Mouse (Mus musculus) heart, embryonic 11.5 days (tissue): Measurements from ENCODE around the gene Trip4. TPM values are rescaled to one million over a fixed set of nuclear protein-coding genes. Genes with fewer than 3 reads are reported as not detected.

Experiments used
- ATAC-seq: fragments of 200-750 bp; cut with Nextera tagmentation; replicated peaks from 2 replicates; pipeline ENCODE4 v1.8.0; 2017; ENCODE audit warnings: moderate library complexity; ENCODE audit not compliant: insufficient number of reproducible peaks, low FRiP score, low TSS enrichment
- H3K27ac ChIP-seq: fragments of 300-500 bp; sonication (generic); 2 replicates; pipeline ENCODE4 v1.5.1; 2014; ENCODE audit warnings: mild to moderate bottlenecking, low read depth, low read length
- H3K27me3 ChIP-seq: fragments of 300-500 bp; sonication (generic); 2 replicates; pipeline ENCODE4 v1.6.1; 2014; ENCODE audit warnings: mild to moderate bottlenecking, low read length, mixed read lengths; ENCODE audit not compliant: control insufficient read depth, insufficient read depth
- H3K36me3 ChIP-seq: fragments of 300-500 bp; sonication (generic); 2 replicates; pipeline ENCODE4 v1.6.1; 2014; ENCODE audit warnings: mild to moderate bottlenecking, low read length, moderate library complexity, mixed read lengths; ENCODE audit not compliant: control insufficient read depth, insufficient read depth
- H3K4me1 ChIP-seq: fragments of 300-500 bp; sonication (generic); 2 replicates; pipeline ENCODE4 v1.6.1; 2014; ENCODE audit warnings: low read length; ENCODE audit not compliant: control insufficient read depth, insufficient read depth
- H3K4me2 ChIP-seq: fragments of 300-500 bp; sonication (generic); 2 replicates; pipeline ENCODE4 v1.6.1; 2014; ENCODE audit warnings: mild to moderate bottlenecking, moderate library complexity
- H3K4me3 ChIP-seq: fragments of 300-500 bp; sonication (generic); 2 replicates; pipeline ENCODE4 v1.5.1; 2014; ENCODE audit warnings: low read depth, low read length
- H3K9ac ChIP-seq: fragments of 300-500 bp; sonication (generic); 2 replicates; pipeline ENCODE4 v1.6.1; 2014; ENCODE audit warnings: mild to moderate bottlenecking, low read depth, low read length, moderate library complexity
- H3K9me3 ChIP-seq: fragments of 300-500 bp; sonication (generic); replicated peaks from 2 replicates; pipeline ENCODE4 v1.6.1; 2016; ENCODE audit warnings: low read length; ENCODE audit not compliant: control insufficient read depth
- WGBS: fragments of 180-500 bp; shearing (Covaris S2); extraction: QIAGEN DNeasy Blood & Tissue Kit; methylation state at CpG from one replicate; pipeline ENCODE4 v1.1.7; 2014; ENCODE audit not compliant: insufficient replicate concordance; 5-methylcytosine and 5-hydroxymethylcytosine counted together
- polyA plus RNA-seq: library from polyadenylated mRNA; unstranded; fragments of >200 nt; fragmentation: Nextera tagmentation; extraction: Ambion mirVana; gene quantifications from 2 replicates; pipeline ENCODE4 v1.2.1, GENCODE M21; 2014

Trip4 gene
- polyA plus RNA-seq, 1 experiment from 2014 or later = 29.6 TPM

DNA sequence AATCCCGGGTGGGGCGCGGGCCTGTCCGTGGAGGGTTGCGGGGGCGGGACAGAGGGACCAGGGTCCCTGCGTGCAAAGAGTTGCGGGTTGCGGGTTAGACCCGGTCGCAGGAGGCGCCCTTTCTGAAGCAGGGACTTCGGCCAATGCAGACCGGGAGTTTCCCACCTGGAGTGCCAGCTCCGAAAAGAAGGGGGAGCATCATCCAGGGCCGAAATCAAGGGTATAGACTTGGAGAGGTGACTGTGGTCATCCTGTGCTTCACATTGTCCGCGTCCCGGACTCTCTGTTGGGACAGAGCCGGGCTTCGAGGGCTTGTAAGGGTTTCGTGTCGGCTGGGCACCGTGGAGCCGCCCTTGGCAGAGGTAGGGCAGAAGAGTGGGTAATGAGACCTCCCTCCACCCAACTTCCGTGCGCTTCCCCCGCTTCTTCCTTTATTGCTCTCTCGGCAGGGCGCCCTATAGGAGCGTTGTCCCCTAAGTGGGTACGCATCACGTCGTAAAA is 757 bp upstream of the Trip4 start:
- peak overlapping the region; percentile 88 for H3K9ac ChIP-seq
- H3K36me3 ChIP-seq = peaks cover 3% of the 10 kb centered on the region; the same call in 1 of the 2 replicates
- peak overlapping the region; percentile 86 for H3K4me3 ChIP-seq
- peak overlapping the region; percentile 84 for H3K27ac ChIP-seq
- ATAC-seq = peak; percentile 20
- H3K4me1 ChIP-seq = 0 out of 2 replicates have a peak, but pooled peaks cover 5% of the 10 kb centered on the region
- WGBS = under 1% methylated on average over 34 of the region's 34 CpGs
- H3K27me3 ChIP-seq = no peaks in the 10 kb centered on the region
- peak overlapping the region; percentile 73 for H3K4me2 ChIP-seq
- H3K9me3 ChIP-seq = no peaks in the 10 kb centered on the region

DNA sequence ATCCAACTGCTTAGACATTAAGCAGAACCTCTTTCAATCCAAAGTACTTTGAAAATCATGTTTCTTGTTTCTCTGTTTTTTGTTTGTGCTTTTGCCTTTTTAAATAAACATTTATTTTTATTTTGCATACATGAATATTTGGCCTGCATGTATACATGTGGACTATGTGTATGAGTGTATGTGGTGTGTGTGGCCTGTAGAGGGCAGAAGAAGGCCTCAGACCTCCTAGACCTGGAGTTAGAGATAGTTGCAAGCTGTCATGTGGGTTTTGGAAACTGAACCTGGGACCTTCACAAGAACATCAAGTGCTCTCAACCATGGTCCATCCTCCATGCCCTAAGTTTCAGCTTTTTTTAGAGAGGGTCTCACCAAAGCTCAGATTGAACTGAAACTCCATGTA is 5.2 kb downstream of the Trip4 start:
- Histone ChIP-seq H3K4me3 (no peak overlapping the region), H3K4me2 (no peak overlapping the region), H3K9me3 (no peaks in the 10 kb centered on the region), H3K36me3 (peaks cover 11% of the 10 kb centered on the region), H3K27ac (no peak overlapping the region), H3K9ac (no peak overlapping the region), H3K27me3 (no peaks in the 10 kb centered on the region), H3K4me1 (no peaks in the 10 kb centered on the region)
- no peak for ATAC-seq

DNA sequence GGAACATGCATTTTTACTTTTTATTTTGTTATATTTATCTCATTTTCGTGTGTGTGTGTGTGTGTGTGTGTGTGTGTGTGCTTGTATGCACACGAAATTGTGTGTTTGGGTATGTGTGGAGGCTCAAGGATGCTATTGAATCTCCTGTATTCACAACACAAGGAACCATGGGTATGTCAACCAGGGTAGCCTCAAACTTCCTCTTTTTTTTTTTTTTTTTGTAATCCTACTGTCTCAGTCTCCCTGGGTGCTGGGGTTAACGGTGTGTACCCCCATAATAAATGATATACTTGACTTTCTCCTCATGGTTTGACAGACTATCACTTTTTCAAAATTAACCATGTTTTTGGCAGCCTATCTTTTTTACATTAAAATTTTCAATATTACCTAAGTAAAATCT is 5.7 kb downstream of the Trip4 start:
- H3K27me3 ChIP-seq = no peaks in the 10 kb centered on the region
- no peak for ATAC-seq
- peaks cover 11% of the 10 kb centered on the region for H3K36me3 ChIP-seq

DNA sequence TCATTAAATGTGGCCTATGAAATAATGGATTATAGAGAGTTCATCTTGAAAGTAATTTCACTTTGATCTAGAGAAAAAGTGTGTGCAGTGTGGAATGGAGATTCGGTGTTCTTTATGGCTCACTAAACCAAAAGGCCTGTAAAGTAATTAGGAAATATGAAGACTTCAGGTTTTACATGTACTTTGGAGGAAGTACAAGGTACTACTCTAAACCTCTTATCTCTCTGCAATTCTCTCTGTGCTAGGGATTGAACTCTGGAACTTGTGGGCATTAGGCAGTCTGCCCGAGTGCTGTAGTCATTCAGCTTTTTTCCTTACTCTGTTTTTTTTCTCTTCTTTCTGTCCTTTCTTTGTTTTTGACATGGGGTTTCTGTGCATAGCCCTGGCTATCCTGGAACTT is 11.6 kb downstream of the Trip4 start:
- Histone ChIP-seq H3K4me2 (no peak overlapping the region), H3K9me3 (no peaks in the 10 kb centered on the region), H3K36me3 (peaks cover 16% of the 10 kb centered on the region), H3K4me3 (no peak overlapping the region), H3K4me1 (no peaks in the 10 kb centered on the region; the same call in 1 of the 2 replicates), H3K27me3 (no peaks in the 10 kb centered on the region), H3K9ac (no peak overlapping the region), H3K27ac (no peak overlapping the region)
- 88% methylated on average over 2 of the region's 2 CpGs for WGBS
- no peak for ATAC-seq

More for the DNA sequence above, 5.7 kb downstream of the Trip4 start:
- no peak overlapping the region for H3K27ac ChIP-seq
- H3K4me2 ChIP-seq = no peak overlapping the region
- H3K4me3 ChIP-seq = no peak overlapping the region
- WGBS = 94% methylated on average over 3 of the region's 3 CpGs
- no peaks in the 10 kb centered on the region for H3K4me1 ChIP-seq
- H3K9me3 ChIP-seq = no peaks in the 10 kb centered on the region
- H3K9ac ChIP-seq = no peak overlapping the region

DNA sequence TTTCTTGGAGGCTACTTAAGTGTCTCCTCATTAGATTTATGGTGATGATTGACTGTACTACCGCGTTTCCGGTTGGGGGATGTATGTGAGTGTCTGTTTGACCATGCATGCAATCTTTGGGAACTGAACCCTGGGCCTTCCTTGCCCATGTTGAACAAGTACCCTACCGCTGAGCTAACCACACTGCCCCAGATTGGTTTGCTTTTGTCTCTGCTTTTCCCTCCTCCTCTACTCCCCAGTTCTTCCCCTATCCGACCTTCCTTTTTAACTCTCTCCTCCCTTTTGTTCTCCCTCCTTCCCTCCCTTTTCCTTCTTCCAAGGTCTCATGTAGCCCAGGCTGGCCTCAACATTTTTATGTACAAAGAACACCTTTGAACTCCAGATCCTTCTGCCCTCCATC is 17.5 kb downstream of the Trip4 start:
- no peaks in the 10 kb centered on the region for H3K27me3 ChIP-seq
- peak overlapping the region; percentile 89 for H3K9ac ChIP-seq
- ATAC-seq = no peak
- peak overlapping the region; percentile 77 for H3K4me3 ChIP-seq
- H3K4me1 ChIP-seq = peaks cover 10% of the 10 kb centered on the region
- H3K9me3 ChIP-seq = no peaks in the 10 kb centered on the region
- H3K4me2 ChIP-seq = peak overlapping the region; percentile 89
- 10% methylated on average over 5 of the region's 5 CpGs for WGBS
- no peak overlapping the region for H3K27ac ChIP-seq
- peaks cover 13% of the 10 kb centered on the region; the same call in 1 of the 2 replicates for H3K36me3 ChIP-seq

DNA sequence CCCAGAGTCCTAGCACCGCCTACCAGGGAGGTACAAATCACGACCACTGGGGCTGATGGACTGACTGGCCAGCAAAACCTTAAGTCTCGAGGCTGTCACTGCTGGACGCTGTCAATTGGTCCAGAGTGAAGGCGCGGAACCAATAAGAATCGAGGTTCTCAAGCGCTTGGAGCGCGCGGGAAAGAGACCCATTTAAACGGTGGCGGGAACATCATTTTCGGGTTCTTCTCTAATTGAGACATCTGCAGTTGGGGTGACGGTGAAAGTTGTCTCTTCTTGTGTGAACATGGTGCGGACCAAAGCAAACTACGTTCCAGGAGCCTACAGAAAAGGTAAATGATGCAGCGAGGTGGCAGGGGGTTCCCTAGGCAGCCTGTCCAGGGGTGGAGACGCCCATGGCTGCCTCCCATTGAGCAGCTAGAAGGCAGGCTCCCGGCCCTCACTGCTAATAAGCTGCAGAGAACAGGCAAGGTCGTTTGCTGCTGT is 18.4 kb downstream of the Trip4 start, which contains the start of gene Pclaf:
Gene Pclaf (plus strand): TSS at position 95 of the 486 bp plus-strand sequence.
- WGBS = under 1% methylated on average over 21 of the region's 21 CpGs
- H3K36me3 ChIP-seq = peaks cover 12% of the 10 kb centered on the region; the same call in 1 of the 2 replicates
- 0 out of 2 replicates have a peak within 1 kb of the TSS, but pooled peaks have one; percentile 50 for H3K27ac ChIP-seq

DNA sequence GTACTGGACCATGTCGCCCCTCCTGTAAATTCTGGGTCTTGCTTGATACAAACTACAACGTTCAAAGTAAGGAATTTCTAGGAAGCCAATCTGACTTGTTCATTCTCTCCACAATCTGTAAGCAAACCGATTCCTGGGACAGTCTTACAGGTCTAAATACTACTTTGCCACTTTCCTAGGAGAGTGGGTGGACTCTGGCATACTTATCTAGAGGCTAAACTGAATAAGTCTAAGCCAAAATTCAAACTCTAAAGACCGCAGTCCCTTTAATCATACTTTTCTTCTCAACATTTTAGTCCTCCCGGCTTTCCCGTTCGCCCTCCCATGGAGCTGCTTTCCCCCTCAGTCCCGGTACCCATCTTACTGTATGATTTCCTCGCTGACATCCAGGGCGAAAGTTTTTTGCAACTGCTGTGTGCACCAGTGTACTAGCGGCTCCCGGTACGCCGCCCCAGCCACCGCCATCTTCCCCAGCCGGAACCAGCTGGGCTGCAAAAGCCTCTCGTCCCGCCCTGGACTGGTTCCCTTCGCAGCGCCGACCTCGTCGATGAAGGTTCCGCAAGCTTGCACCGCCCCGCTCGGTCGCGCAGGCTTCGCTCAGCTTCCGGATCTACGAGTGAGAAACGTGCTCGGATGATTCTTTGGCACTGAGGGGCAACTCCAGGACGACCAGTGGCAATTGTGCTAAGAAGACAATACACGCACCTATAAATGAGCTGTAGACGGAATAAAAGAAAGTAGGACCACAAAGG is 23.9 kb downstream of the Trip4 start:
- Histone ChIP-seq H3K27ac (peak overlapping the region; percentile 74), H3K4me2 (peak overlapping the region; percentile 70), H3K27me3 (no peaks in the 10 kb centered on the region), H3K9ac (peak overlapping the region; percentile 86), H3K4me1 (peaks cover 3% of the 10 kb centered on the region; the same call in 1 of the 2 replicates), H3K4me3 (peak overlapping the region; percentile 71), H3K9me3 (no peaks in the 10 kb centered on the region), H3K36me3 (peaks cover 2% of the 10 kb centered on the region; the same call in 1 of the 2 replicates)
- under 1% methylated on average over 37 of the region's 37 CpGs for WGBS
- ATAC-seq = peak; percentile 84

More for the DNA sequence above, 18.4 kb downstream of the Trip4 start, which contains the start of gene Pclaf:
- H3K9ac ChIP-seq = peak within 1 kb of the TSS; percentile 89
- H3K4me3 ChIP-seq = peak within 1 kb of the TSS; percentile 77
- no peaks in the 10 kb centered on the region for H3K27me3 ChIP-seq
- H3K4me2 ChIP-seq = peak within 1 kb of the TSS; percentile 89
- no peaks in the 10 kb centered on the region for H3K9me3 ChIP-seq
- ATAC-seq = peak; percentile 87
- peaks cover 10% of the 10 kb centered on the region for H3K4me1 ChIP-seq

DNA sequence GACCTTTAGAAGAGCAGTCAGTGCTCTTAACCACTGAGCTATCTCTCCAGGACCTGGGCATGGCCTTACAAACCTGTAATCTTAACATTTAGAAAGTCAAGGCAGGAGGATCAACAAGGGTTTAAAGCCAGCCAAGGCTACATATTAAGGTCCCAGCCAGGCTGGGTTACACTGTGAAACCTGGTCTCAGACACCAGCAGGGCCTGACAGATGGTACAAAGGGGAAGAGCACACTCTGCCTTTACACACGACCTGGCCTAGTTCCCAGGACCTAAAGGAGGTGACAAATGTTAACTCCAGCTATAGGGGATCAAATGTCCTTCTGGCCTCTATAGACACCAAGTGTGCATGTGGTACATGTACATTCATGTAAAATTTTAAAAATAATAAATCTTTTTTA is 48.9 kb downstream of the Trip4 start:
- no peak overlapping the region for H3K4me2 ChIP-seq
- no peak for ATAC-seq
- H3K4me3 ChIP-seq = no peak overlapping the region
- H3K9ac ChIP-seq = no peak overlapping the region
- H3K27me3 ChIP-seq = no peaks in the 10 kb centered on the region
- H3K4me1 ChIP-seq = no peaks in the 10 kb centered on the region
- no peak overlapping the region for H3K27ac ChIP-seq
- WGBS = 65% methylated on average over 1 of the region's 1 CpGs
- H3K9me3 ChIP-seq = no peaks in the 10 kb centered on the region
- peaks cover 14% of the 10 kb centered on the region for H3K36me3 ChIP-seq
